Mouse (Mus musculus) activated CD4-positive, CD25-positive, alpha-beta regulatory T cell, adult 4 months (primary cell): ENCODE measurements at regions not wholly inside any gene's neighbourhood (a gene's known extent, or its start where the extent isn't known, plus 50 kb on each side); places are given as distances from the start of the nearest gene placed in this dataset.

Source experiments
- ATAC-seq: one replicate; pipeline ENCODE4 v1.8.0; 2017

DNA sequence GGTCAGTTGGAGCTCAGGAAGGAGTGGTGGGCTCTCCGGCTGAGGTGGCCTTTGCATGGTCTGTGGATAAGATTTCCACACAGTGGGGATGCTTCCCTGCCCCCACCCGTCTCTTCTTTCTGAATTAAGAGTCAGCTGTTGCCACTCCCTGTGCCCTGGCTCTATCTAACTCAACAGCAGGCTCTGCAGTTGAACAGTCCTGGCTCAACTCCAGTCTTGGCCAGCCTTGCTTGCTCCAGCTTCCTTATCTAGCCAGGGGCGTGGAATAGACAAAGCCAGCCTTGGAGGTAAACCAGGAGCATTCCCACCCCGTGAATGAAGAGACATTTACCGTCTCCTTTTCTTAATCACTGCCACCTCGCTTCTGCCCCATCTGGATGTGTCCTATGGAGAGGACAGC is 89.7 kb downstream of the Mn1 start:
- no peak for ATAC-seq

DNA sequence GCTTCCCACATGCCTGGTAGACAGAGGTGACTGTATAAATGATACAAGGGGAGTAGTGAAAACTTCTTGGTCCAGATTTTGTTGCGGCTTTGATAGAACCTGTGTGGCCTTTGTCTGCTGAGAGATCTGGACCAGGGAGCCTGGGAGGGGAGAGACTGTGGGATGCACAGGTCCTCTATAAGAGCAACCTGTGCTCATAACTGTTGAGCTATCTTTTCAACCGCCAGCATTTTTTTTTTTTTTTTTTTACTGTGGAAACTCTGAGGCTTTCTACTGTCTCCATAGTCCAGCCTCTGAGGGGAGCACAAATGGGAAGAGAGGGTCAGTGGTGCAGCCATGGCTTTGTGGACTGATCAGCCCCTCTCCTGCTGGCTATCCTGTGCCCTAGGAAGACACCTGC is 90.2 kb downstream of the Mn1 start:
- ATAC-seq, result no peak

DNA sequence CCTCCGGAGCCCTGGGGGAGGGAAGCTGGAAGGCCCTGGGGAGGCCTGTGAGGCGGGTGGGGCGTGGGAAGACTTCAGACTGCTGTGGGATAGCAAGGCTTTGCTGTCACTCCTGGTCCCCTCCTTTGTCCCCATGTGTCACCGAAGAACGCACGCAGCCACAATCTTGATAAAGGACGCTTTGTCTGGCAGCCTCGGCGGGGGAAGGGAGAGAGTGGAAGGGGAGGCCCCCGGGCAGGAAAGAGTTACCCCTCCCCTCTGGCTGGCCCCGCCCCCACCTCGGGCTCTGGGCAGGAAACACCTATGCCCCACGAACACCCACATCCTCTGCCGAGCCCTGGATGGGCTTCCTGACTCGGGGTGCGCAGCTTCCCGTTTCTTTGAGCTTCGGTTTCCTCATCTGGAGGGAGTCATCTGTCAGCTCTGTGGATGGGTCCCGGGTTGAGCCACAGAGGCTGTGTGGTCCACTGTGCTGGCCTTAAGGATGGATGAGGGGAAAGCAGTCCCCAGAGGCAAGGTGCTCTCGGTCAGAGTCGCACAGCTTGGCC is 91.9 kb downstream of the Mn1 start:
- peak; percentile 83 for ATAC-seq

DNA sequence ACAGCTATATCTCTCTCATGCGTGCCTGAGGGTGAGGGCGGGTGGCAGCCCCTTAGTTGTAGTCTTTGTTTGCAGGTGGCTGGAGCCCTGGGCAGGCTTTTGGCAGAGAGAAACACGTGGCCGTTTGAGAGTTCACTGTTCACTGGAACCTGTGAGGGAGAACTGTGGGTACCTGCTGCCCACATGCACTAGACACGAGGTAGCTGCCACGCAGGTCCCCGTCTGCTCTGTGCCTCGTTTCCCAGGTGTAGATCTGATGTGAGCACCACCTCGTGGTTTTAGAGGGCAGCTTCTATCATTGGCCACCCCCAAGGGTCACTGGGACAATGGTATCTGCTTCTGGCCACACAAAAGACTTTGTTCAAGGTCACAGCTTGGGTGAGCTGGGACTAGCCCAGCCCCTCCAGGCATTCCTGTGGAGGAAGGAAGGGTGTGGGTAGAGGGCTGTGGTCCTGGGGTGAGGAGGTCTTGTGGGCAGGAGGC is 92.5 kb downstream of the Mn1 start:
- peak; percentile 21 for ATAC-seq

DNA sequence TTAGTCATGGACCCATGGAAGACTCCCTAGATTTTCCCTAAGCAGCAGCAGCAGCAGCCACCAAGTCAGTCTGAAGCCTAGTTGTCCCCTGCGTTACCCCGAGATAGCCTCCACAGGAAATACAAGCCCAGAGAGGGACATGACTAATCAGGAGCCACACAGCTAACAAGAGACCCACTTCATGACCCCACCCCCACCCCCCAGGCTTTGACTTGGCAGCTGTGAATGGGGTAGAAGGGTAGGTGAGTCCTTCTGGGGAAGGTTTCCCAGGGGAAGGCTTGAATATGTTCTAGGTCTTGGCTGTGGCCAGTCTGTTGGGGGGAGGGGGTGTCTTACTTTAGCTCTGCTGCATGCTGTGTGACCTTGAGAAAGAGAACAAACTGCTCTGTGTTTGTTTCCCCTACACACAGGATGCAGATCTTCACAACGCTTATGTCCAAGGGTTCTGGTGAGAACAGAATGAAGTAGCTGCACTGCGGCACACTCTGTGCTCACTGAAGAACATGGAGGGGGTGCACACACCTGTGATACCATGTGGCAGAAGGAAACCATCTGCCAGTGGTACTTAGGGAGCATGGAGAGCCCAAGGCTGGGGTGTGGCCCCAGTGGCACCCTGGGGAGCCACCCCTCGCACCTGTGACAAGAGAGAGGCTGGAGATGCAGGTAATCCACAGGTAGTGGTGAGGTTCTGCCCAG is 93.2 kb downstream of the Mn1 start:
- peak; percentile 37 for ATAC-seq

DNA sequence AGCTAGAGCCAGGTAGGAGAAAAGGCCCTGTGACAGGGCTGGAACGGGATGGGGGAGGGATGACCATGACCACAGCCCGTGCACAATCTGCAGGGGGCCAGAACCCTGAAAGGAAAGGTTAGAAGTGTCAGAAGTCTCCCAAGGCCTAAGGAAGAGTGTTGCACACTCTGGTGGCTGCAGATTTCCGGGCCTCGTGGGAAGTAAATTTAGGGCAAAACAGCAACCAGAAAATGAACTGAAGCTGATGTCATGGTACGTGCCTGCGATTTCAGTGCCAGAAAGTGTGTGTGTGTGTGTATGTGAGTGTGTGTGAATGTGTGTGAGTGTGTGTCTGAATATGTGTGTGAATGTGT is 93.7 kb downstream of the Mn1 start:
- ATAC-seq, result no peak

DNA sequence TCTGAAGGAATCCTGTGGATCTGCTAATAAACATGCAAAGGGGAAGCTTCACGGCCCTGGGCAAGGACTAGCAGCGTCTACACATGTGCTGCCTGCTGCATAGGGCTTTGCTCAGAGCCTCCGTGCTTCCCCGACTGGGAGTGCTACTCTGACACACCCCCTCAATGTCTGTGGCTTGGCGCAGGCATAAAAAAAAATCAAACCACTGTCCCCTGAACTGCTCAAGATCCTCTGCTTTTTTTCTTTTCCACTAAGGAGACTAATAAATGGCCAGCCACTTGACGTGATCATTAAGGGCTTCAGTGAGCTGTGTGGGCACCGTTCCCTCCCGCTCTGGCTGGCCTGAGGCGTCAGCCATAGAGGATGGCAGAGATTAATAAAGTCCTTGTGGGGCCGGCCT is 94.8 kb downstream of the Mn1 start:
- no peak for ATAC-seq

DNA sequence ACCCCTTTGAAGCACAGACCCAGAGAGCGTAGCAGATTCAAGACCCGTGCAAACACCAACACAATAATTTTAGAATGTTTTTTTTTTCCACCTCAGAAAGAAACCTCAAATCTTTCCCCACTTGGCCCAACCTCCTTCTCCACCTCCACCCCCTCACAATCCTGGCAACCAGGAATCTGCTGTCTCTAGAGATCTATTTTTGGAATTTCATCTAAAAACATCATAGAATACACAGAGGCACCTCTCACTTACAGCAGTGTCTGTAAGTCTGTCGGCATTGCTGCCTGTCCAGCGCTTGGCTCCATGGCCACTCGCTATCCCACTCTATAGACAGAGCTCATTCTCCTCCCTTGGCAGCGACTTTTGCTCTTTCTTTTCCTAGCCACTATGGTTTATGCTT is 96.8 kb downstream of the Mn1 start:
- ATAC-seq, result no peak

DNA sequence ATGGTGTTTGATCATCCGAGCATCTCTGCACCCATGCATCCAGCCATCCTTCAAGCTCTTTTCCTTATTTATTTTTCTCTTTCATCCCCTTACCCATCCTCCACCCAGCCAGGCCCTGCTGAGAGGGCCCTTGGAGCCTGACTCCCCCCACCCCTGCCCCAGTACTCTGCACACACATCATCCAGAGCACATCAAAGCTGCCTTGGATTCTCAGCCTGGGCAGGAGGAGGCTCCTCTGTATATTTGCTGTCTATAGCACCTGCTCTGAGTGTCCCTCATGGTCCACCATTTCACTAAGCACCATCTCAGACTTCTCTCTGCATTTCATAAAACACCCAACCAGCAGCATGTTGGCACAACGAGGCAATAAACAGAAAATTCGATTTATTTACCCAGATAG is 101.9 kb downstream of the Mn1 start:
- ATAC-seq, result no peak

DNA sequence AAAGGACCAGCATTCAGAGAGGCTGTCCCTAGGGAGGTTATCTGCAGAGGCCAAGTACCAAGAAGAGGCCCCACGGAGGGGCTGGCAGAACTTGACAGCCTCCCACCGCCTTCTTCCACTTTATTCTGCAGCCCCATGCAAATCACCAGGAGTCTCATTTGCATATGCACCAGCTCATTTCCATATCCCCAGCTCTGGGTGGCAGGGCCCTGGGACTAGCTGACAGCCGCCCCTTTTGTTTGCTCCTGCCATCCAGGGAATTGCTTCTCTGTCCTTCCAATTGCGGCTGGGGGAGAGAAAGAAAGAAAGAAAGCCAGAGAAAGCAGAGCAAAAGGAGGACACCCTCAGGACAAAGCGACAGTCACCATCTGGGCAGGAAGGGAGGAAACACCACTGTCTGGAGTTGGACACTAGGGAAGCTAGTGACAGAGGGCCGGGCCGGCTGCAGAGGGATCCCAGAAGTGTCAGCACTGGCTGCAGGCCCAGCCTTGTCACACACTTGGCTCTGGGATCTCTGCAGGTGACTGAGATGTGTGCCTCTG is 102.4 kb downstream of the Mn1 start:
- no peak for ATAC-seq

DNA sequence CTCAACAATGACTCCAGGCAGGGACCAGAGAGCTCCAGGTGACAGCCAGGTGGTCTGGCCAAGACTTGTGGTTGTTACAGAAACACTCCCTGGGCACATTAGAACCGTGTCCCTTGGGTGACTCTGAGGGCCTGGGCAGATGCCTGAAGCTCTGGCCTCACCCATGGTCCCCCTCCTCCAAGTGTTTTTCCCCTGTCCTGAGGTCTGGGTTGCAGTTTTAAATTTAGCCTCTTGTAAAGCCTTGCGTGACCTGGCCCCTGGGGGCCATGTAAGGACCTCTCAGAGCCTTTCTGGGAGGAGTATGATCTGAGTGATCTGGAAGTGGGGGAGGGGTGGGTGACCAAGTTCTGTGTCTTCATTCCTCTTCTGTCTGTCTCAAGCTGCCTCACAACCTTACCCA is 104.7 kb downstream of the Mn1 start:
- ATAC-seq, result no peak

DNA sequence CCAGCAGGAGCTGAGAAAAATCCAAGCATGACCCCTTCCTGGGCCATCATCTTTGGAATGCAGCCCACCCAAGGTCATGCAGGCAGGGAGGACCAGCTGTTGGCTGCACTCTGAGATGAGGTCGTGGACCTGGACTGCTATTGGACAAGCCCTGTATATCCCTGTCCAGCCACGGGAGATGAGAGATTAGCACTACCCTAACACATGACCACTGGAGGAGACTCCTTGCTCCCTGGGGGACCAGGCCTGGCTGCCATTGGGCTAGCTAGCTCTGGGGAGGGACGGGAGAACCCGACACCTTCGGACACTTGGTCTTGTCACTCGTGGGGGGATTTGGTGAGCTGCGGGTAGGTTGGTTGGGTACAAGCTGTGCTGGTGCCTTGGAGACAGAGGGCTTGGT is 105.4 kb downstream of the Mn1 start:
- no peak for ATAC-seq

DNA sequence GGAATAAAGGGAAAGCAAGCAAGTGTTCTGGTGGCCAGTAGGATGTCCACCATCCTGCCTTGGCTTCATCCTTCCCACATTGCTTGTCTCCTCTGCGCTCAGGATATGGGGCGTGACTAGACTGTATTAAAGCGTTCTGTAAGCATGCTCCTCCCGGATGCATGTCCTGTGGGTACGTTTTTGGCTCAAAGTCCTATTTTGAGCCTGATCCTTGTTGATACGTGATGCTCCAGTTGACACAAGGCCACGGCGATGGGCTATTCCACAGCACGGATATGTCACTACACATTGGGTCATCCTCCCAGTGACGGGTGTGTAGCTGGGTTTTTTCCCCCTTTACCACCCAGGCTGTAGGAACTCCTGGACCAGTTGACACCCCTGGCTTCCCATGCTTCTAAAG is 110.6 kb downstream of the Mn1 start:
- ATAC-seq, result no peak

DNA sequence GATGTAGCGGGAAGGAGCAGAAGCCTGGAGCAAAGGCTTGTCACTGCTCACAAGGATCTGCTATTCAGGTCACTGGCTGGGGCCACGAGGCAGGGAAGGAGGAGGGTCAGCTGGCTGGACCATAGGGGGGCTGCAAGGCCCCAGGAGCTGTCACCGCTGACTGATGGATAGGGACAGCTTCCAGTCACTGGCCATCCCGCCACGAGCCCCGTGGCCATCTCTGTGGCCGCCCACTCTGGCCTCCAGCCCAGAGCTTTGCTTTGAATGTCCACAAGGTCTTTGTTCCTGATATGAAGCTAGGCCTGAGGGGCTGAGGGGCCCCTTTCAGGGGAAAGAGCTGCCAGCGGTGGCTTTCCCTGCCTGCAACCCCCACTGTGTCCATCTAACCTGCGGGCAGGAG is 111.9 kb downstream of the Mn1 start:
- no peak for ATAC-seq

DNA sequence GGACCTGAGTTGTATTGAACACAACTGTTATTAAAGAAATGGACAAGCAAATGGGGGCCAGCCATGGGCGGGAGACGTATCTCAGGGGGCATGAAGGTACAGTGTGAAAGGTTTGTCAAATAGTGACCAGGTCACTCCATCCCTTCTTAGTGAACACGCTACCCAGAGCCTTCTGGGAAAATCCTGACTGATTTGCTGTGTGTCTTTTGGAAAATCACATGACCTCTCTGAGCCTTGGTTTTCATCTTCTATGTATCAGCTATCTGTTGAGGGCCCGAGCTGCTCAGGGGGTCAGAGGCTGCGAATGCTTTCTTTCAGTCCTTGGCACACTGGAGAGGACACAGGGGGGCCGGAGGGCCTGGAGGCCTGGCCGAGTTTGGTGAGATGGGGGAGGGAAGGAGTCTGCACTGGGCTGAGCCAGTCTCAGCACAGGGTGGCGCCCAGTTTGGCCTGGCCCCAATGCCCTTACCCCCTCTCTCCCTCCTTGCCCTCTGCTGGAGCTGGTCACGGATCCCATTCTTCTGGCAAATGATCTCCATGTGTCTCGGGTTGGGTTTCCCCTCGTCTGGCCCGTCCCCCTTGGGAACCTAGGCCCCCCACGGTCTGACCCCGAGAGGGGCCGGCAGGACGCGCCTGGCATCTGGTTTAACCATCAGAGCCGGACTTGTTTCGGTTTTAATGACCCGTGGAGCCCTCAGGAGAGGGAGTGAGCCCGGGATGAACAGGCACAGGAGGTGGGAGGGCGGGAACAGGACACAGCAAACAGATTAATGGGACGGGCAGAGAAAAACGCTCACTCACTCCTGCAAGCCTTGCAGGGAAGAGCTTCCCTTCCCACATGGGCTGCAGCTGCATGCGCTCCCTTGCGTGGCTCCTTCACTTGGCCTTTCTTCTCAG is 113.7 kb downstream of the Mn1 start:
- ATAC-seq, result no peak

DNA sequence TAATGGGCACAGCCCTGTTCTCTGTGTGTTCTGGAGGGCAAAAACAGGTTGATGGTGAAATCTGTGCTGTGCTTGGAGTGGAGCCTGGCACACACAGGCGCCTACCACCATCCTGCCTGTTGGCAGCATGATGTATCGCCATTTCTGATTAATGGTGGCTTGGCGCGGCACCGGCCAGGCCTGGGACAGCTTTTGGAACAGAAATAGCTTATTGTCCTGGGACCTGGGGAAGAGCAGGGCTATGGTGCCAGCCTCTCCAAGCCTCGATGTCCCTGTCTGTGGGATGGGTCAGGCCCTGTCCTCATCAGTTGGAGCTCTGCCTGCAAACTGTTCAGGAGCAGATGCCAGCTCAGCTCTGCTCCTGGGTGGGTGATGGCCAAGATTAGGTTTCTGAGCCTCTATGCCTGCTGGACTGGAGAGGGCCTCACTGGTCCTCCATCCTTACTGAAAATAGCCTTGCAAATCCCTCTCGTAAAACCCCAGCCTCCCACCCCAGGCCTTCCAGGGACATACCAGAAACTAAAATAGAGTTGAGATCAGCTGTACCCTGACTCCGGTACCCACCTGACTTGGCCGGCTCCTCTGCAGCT is 115.4 kb downstream of the Mn1 start:
- no peak for ATAC-seq

DNA sequence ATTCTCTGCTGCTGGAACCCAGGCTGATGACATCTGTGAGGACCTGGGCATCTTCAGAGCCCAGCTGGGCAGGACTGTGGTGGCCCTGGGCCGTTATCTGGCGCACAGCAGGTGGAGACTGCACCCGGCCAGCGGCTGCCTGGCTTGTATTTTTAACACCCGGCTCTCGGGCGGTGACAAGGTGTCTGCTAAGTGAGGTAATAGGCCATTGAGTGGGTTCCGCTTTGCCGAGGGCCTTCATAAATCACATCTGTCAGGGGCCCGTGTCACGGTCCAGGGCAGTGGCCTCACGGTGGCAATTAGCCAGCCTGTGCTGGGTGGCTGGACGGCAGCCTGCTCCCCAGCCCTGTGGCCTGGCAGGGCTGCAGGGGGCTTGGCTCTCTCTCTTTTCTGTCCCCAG is 118.8 kb downstream of the Mn1 start:
- no peak for ATAC-seq

DNA sequence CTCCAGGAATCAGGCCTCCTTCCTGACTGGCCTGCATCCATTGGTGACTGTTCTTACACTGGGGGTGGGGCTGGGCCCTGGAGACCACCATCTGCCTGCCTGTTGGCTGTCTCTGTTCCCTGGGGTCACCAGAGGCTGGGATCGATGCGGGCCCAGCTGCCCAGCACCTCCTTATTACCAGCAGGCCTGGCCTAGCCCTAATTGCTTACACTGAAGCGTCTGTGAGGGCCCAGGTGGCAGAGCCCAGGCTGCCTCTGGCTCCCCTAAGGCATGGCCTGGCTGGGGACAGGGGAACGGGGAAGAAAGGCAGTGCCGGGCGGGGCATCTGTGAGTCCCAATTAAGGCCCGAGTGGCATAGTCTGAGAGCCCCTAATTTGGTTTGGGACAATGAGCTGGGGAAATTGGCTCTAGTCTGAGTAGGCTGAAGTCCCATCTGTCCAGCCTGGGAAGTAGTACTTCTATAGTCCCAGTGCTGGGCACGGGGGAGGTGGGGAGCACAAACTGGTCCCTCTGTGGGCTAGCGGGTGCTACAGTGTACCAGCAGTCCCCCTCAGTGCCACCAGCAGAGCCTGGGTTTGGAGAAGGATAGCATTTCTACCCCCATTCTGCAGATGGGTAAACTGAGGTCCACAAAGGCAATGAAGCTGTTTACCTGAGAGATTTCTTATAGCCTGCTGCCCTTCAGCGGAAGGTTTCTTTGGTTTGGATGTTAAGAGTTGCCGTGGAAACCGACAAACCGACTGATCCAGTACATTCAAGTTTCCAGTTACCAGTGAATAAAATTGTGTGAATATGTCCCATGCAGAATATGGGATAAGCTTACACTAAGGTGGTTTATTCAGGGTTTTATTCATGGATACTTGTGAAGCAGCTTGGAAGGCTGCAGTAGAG is 121.6 kb downstream of the Mn1 start:
- no peak for ATAC-seq

DNA sequence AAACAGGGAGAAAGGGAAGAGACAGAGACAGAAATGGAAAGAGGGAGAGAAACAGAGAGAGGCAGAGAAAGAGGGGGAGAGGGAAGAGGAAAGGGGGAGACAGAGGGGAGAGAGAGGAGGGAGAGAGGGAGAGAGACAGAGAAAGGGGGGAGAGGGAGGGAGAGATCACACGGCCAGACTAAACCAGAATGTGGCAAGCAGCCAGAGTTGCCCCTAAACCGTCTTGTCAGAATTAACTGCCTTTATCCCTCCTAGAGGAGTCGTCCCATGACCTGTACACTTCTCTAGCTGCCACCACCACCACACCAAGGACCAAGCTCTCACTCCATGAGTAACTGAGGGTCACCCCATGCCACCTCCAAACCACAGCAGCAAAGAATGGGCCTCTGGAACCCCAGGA is 123.3 kb downstream of the Mn1 start:
- ATAC-seq, result no peak

DNA sequence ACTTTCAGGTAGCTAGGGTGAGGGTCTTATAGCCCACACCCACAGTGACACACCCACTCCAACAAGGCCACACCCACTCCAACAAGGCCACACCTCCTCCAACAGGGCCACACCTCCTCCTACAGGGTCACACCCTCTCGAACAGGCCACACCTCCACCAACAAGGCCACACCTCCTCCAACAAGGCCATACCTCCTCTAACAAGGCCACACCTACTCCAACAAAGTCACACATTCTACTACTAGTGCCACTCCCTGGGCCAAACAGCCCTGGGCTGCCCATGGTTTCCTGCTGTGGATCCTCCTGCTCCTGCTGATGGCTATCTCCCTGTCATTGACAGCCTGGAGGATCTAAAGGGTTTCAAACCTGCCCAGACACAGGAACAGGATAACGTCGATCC is 124.9 kb downstream of the Mn1 start:
- no peak for ATAC-seq

DNA sequence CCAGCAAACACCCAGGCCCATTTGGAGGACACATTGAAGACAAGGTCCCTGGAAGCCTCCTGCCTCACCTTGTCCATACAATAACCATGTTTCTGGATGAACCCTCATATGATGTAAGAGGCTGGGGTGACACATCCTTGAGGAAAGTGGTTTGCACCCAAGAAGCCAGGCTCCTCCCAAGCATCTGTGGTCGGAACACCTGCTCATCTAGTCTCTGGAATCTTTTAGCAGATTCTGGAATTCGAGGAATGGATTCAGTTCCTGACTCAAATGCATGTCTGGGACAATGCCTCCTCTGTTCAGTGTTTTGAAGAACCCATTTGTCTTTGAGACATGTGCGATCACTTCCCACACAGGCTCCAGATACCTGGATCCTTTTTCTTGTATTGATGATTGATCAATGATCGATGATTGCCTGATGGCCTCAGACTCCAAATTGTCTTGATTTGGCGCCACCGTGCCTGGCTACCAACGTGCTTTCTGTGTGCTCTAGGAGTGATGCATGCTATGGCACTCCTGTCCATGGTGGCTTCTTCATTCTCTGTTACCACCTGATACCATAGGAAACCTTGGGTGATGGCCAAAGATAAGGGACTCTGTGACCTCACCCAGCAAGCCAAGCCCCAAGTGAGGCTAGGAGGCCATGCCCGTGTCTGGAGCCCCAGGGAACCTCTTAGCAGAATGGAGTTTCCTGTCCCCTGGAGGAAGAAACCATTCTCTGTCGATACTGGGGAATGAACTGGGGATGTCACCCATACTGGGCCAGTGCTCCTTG is 126.7 kb downstream of the Mn1 start:
- ATAC-seq, result no peak
